Mouse (Mus musculus): ENCODE measurements around the gene Parva. TPM values are rescaled to one million over a fixed set of nuclear protein-coding genes. Genes with fewer than 3 reads are reported as not detected.

Parva gene
- total RNA-seq (2022) = 10 to 100 TPM in 3 of 4 experiments, 1 to 10 TPM in 1; 9.1 to 14.1 (median 11.4) TPM

GRCm38 (mm10) chr7:112427357-112428157 is at the start of gene Parva:
Gene Parva, plus strand, starts transcription at chr7:112427505.
- peak; percentile 46 to 57 for DNase-seq (ENCODE audit: low spot score in 2 of 2)

GRCm38 (mm10) chr7:112378056-112378455 is 49.2 kb upstream of the Parva start:
- DNase-seq (ENCODE audit: low spot score in 2 of 2) = no peak

GRCm38 (mm10) chr7:112378476-112378875 is 48.8 kb upstream of the Parva start:
- no peak for DNase-seq (ENCODE audit: low spot score in 2 of 2)

- no peak for DNase-seq (ENCODE audit: low spot score in 2 of 2)
These were observed 40.8 kb upstream of the Parva start for GRCm38 (mm10) chr7:112386521-112386920.

GRCm38 (mm10) chr7:112387876-112388275 is 39.4 kb upstream of the Parva start:
- no peak for DNase-seq (ENCODE audit: low spot score in 2 of 2)

GRCm38 (mm10) chr7:112388363-112388875 is 38.9 kb upstream of the Parva start:
- DNase-seq (ENCODE audit: low spot score in 2 of 2) = no peak

GRCm38 (mm10) chr7:112389611-112390251 is 37.6 kb upstream of the Parva start:
- no peak for DNase-seq (ENCODE audit: low spot score in 2 of 2)

- DNase-seq (ENCODE audit: low spot score in 2 of 2) = no peak
These were observed 36.9 kb upstream of the Parva start for GRCm38 (mm10) chr7:112390252-112390936.

GRCm38 (mm10) chr7:112390937-112391605 is 36.2 kb upstream of the Parva start:
- no peak for DNase-seq (ENCODE audit: low spot score in 2 of 2)

- DNase-seq (ENCODE audit: low spot score in 2 of 2) = no peak
These were observed 29.5 kb upstream of the Parva start for GRCm38 (mm10) chr7:112397786-112398185.

GRCm38 (mm10) chr7:112399425-112400170 is 27.7 kb upstream of the Parva start:
- no peak for DNase-seq (ENCODE audit: low spot score in 2 of 2)

- DNase-seq (ENCODE audit: low spot score in 2 of 2) = peak; percentile 49 to 57
These were observed 27.1 kb upstream of the Parva start for GRCm38 (mm10) chr7:112400175-112400574.

GRCm38 (mm10) chr7:112405061-112405460 is 22.2 kb upstream of the Parva start:
- DNase-seq (ENCODE audit: low spot score in 2 of 2) = no peak

- DNase-seq (ENCODE audit: low spot score in 2 of 2) = no peak
These were observed 21.7 kb upstream of the Parva start for GRCm38 (mm10) chr7:112405578-112405977.

- DNase-seq (ENCODE audit: low spot score in 2 of 2) = no peak
These were observed 19.7 kb upstream of the Parva start for GRCm38 (mm10) chr7:112407597-112407996.

- no peak for DNase-seq (ENCODE audit: low spot score in 2 of 2)
These were observed 17.3 kb upstream of the Parva start for GRCm38 (mm10) chr7:112409991-112410390.

GRCm38 (mm10) chr7:112413286-112413685 is 14.0 kb upstream of the Parva start:
- DNase-seq (ENCODE audit: low spot score in 2 of 2) = no peak

- DNase-seq (ENCODE audit: low spot score in 2 of 2) = no peak
These were observed 11.2 kb upstream of the Parva start for GRCm38 (mm10) chr7:112416058-112416526.

GRCm38 (mm10) chr7:112416730-112417513 is 10.4 kb upstream of the Parva start:
- DNase-seq (ENCODE audit: low spot score in 2 of 2) = no peak

- DNase-seq (ENCODE audit: low spot score in 2 of 2) = no peak
These were observed 9.7 kb upstream of the Parva start for GRCm38 (mm10) chr7:112417598-112417997.

All from gastrocnemius, adult 8-10 months (tissue).